Mouse (Mus musculus) CD4-positive, CD25-positive, alpha-beta regulatory T cell, adult 2 months (primary cell): ENCODE data around the gene Cox7a1.

Experiments used
- DNase-seq: peaks from one replicate; pipeline ENCODE4 v3.0.0-alpha.2; 2012; ENCODE audit warnings: low read depth, low spot score

Cox7a1 gene

GRCm38 (mm10) chr7:30220008-30220356 lies 36.0 kb downstream of the Cox7a1 start:
- no peak for DNase-seq

GRCm38 (mm10) chr7:30221433-30221832 lies 37.5 kb downstream of the Cox7a1 start:
- DNase-seq = no peak

GRCm38 (mm10) chr7:30222205-30222604 lies 38.3 kb downstream of the Cox7a1 start:
- no peak for DNase-seq

GRCm38 (mm10) chr7:30224206-30224605 lies 40.3 kb downstream of the Cox7a1 start:
- no peak for DNase-seq

- DNase-seq = no peak
Observed at GRCm38 (mm10) chr7:30231328-30231668, 47.4 kb downstream of the Cox7a1 start.

- peak; percentile 97 for DNase-seq
Observed at GRCm38 (mm10) chr7:30231669-30232454, 47.9 kb downstream of the Cox7a1 start, which contains the start of the genes Polr2i and Tbcb. TSS of gene Polr2i (plus strand) at chr7:30231948. TSS of gene Tbcb (minus strand) at chr7:30232272.

- peak; percentile 80 for DNase-seq
Observed at GRCm38 (mm10) chr7:30232631-30233148, 48.7 kb downstream of the Cox7a1 start.

- no peak for DNase-seq
Observed at GRCm38 (mm10) chr7:30233387-30233786, 49.4 kb downstream of the Cox7a1 start.

GRCm38 (mm10) chr7:30234276-30234858 lies 50.4 kb downstream of the Cox7a1 start:
- no peak for DNase-seq

- no peak for DNase-seq
Observed at GRCm38 (mm10) chr7:30235091-30235490, 51.1 kb downstream of the Cox7a1 start.

- no peak for DNase-seq
Observed at GRCm38 (mm10) chr7:30235625-30236024, 51.7 kb downstream of the Cox7a1 start, which contains the start of gene Ovol3. TSS of gene Ovol3 (minus strand) at chr7:30235725.
